Mouse (Mus musculus) adrenal gland, postnatal 4 days (tissue): ENCODE measurements around the gene Tecpr2. TPM values are rescaled to one million over a fixed set of nuclear protein-coding genes. Genes with fewer than 3 reads are reported as not detected.

Experiments
- DNase-seq, 2 experiments: peaks; one replicate each; pipeline ENCODE4 v3.0.0; 2021 to 2022; ENCODE audit warnings: low spot score in 2 of 2, mixed read lengths in 2 of 2
- total RNA-seq, 2 experiments: library from RNA; stranded (reverse); gene quantifications; 2 replicates each; pipeline ENCODE4 v1.2.3; 2021

The Tecpr2 gene
- total RNA-seq, 2 experiments from 2014 or later, result 10.4 to 11.0 TPM

DNA sequence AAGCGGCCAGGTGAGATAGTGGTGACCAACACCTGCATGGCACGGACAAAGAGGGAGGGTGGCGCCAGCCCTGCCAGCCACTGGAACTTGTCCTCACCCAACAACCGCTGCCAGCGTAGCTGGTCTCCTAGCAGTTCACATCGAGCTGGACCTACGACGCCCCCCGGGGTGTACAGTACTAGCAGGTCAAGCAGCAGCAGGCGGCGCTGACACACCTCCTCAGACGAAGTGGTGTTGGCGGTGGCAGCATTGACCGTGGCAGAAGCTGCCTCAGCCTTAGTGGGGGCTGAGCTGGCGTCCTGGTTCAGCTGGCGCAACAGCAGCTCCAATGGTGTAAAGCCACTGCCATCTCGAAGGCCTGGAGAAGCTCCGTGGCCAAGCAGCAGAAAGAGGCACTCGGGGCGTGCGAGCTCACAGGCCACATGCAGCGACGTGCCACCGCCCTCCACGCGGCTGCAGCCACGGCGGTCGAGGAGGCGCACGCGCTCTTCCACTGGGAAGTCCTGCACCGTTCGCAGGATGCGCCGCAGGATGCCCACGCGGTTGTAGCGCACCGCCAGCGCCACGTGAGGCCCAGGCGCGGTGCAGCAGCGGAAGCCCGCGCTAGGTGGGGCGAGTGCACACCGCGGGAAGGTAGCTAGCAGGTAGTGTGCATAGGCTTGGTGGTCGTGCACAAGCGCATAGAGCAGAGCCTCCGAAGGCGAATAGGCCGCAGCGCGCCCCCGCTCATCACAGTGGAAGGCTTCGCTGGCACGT lies 87.7 kb downstream of the Tecpr2 start:
- DNase-seq, result no peak

DNA sequence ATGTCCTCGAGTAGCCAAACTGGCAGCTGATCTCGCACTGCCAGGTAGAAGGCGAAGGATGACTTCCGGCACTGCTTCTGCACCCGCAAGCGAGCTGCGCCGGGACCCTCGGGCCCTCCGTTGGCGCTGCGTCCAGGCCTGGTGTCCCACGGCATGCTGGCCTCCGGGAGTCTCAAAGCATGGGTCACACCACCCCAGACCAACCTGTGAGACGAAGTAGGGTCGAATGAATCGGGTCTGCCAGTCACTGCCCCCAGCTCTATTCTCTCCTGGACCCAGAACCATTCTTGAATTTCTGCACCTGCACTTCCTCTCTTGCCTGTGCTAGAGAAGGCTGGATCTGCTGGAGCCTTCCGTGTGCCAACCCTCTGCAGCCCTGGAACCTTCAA lies 88.3 kb downstream of the Tecpr2 start:
- DNase-seq, result no peak

- no peak for DNase-seq
These were observed 89.0 kb downstream of the Tecpr2 start for GRCm38 (mm10) chr12:110977896-110978606.

DNA sequence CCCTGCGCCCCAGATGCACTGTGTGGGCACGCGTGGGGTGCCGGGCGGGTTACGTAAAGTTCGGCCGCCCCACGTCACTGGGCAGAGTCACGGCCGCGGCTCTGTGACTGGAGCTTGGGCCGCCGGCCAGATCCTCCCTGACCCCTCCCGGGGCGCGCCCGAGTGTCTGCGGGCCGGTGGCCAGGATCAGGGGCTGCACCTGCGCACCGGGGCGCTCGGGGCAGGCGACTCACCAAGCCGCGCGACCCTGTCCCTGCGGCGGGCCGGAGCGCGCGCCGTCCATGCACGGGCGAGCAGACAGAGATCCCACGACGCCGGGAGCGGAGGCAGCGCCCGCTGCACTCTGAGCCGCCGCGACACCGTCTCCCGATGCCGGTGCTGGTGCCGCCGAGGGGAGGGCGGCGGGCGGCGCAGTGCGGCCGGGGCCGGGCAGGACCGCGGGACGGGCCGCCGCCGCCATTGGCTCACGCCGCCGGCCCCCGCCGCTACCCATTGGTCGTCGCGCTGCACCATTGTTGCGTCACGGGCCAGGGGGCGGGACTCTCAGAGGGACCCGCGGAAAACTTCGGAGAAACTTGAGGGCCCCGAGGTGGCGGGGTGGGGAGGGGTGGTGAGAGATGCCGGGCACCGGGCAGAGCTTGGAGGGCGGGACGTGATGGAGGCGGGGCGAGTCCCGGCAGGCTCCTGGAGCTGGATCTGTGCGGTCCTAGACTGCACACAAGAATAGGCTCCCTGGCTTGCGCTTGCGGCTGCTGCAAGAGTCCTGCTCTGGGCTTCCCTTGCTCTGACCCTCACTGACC lies 89.7 kb downstream of the Tecpr2 start, which contains the start of gene Ankrd9:
Gene Ankrd9 (minus strand): TSS at position 434 of the 800 bp plus-strand sequence.
- peak; percentile 95 to 97 for DNase-seq

DNA sequence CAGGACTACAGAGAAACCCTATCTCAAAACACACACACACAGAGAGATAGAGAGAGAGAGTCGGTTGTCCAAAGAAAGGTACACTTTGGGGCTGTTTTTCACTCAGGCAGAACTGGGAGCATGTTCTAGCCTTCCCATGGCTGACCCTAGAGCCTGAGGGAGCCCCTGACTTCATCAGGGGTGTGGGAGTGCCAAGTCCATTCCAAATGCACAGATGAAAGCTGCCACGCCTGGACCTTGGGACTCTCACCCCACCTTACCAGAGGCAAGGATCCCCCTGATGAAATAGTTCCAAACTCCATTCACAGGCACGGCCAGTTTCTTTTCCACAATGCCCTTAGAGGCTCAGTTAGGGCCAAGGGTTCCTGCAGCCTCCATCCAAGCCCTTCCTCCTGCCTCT lies 90.7 kb downstream of the Tecpr2 start:
- no peak for DNase-seq

DNA sequence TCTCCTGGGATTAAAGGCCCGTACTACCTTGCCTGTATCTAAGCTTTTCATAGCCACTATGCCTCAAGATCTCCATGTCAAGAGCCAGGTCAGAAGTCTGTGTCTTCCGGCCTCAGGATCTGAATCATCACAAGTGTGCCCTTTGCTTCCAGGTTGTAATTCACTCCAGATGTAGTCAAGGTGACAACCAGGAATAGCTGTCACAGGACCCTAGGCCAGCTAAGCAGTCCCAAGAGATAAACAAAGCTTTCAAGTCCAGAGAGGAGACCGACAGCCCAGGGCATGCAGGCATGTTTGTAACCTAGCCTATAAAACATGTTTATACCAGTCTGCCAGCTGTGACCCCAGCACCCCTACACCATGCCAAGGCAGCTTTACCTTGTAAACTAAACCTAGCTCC lies 92.7 kb downstream of the Tecpr2 start:
- DNase-seq, result no peak

DNA sequence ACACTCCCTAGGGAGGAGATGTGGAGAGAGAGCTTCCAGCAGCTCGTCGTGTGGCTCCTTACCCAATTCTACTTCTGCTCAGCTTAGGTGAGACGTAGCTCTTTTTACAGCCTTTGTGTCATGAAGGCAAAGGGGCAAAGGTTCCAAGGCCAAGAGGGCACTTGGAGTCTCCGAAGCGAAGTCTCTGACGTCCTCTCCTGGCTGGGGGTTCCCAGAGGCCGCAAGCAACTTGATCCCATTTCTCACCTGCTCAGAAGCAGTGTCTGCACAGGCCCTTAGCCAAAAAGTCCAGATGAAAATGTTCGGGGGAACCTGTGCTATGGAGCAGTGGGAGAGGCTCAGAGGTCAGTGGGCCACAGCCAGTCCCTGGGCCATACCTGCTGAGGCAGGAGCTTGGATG lies 94.0 kb downstream of the Tecpr2 start:
- no peak for DNase-seq

GRCm38 (mm10) chr12:110983714-110984113 lies 94.7 kb downstream of the Tecpr2 start:
- DNase-seq, result no peak

DNA sequence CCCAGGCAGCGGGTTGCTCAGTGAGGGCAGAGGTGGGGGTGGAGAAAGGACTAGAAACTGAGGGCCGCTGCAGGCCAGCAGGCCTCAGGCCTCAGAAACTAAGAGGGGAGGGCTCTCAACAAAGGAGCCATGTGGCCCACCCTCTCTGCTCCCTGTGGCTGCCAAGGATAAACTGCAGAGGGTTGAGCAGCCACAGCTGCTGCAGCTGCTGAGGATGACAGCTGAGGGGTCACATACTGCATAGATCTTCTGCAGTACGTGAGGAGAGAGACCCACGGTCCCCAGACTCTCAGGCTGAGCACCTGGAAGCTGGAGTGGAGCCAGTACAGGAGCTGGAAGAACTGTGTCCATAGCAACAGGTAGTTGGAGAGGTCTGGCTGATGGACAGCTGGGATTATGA lies 95.5 kb downstream of the Tecpr2 start:
- DNase-seq, result no peak

DNA sequence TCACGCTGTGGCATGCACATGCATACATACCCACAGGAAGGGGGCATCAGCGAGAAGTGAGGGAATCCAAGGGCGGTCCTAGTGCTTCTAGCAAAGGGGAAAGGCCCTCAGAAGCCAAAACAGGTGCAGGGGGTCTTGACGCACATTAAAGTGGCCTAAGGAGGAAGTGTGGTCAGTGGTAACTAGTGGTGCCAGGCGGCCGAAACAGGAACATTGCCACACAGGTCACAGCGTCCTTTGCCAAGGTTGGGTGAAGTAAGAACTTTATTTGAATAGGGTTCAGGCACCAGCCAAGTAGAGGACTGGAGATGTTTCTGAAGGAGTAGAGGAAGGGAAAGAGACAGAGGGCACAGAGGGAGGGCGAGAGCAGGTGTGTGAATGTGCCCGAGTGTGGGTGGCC lies 96.1 kb downstream of the Tecpr2 start:
- DNase-seq, result no peak

- no peak for DNase-seq
These were observed 97.7 kb downstream of the Tecpr2 start for GRCm38 (mm10) chr12:110986536-110987425.

DNA sequence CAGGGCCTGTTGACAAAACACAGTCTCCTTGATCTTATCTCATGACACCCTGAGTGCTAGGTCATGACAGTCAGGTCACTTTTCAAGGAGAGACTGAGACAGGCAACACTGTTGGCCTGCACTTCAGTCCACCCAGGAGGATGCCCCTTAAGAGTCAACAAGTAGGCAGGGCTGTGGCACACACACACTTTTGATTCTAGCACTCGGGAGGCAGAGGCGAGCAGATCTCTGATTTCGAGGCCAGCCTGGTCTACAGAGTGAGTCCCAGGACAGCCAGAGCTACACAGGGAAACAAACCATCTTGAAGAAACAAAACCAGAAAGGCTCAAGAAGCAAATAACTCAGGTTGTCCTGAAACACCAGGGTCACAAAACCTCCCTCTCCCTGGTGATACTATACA lies 100.3 kb downstream of the Tecpr2 start:
- no peak for DNase-seq

- no peak for DNase-seq
These were observed 101.4 kb downstream of the Tecpr2 start for GRCm38 (mm10) chr12:110990500-110990899.

GRCm38 (mm10) chr12:110991361-110992127 lies 102.5 kb downstream of the Tecpr2 start:
- DNase-seq, result peak; percentile 51 to 69

DNA sequence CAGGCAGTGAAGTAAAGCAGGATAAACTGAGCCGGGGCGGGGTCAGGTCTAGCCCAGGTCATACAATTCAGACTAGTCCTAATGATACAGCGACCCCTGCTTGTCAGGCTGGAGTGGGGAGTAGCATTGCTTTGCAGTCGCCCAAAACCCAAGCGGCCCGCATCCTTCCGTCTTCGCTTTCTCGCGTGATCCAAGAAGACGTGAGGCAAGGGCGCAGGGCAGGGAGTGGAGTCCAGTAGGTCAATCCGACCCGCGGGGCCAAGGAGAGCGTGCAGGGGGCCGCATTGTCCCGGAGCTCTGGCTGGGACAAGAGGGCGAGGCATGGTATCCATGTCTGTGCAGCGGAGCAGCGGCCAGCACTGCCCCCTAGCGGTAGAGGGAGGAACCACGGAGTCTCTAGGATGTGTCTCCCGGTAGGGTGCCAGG lies 103.1 kb downstream of the Tecpr2 start:
- DNase-seq, result peak; percentile 85 to 86

GRCm38 (mm10) chr12:110992771-110993170 lies 103.7 kb downstream of the Tecpr2 start:
- no peak for DNase-seq

DNA sequence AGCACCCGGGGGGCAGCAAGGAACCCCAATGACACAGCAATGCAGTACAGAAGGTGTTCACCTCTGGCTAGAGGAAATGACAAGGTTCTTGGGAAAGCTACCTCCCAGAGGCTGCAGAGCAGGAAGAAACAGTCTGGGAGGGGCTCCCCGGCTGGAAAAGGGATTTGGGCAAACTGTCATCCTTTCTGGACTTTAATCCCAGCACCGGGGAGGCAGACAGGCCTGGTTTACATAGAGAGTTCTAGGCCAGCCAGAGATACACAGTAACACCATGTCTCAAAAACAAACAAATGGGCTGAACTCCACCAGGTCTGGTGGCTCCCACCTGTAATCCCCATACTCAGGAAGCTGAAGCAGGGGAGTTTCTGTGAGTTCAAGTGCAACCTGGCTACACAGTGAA lies 104.2 kb downstream of the Tecpr2 start:
- DNase-seq, result no peak

GRCm38 (mm10) chr12:110994666-110995065 lies 105.6 kb downstream of the Tecpr2 start:
- DNase-seq, result no peak

GRCm38 (mm10) chr12:110998092-110998491 lies 109.0 kb downstream of the Tecpr2 start:
- DNase-seq, result no peak

DNA sequence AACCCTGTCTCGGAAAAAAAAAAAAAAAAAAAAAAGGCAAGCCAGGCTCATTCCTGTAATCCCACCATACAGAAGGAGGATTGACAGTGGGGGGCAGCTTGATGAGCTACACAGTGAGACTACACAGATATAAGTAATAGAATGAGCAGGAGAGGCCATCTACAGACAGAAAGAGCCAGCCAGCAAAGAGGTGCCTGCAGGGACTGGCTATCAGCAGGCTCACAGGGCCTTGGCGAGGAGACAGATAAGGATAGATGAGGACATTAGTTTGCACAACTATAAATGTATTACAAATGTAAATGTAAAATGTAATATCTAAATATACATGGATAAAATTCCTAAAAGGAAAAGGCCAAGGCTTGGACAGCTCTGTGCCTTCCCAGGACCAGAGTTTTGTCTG lies 110.8 kb downstream of the Tecpr2 start:
- DNase-seq, result no peak
